Mouse (Mus musculus) heart, postnatal 10 days (tissue): Measurements from ENCODE around the gene Apobec2. TPM values are rescaled to one million over a fixed set of nuclear protein-coding genes. Genes with fewer than 3 reads are reported as not detected.

Experiments
- DNase-seq, 2 experiments: peaks; one replicate each; pipeline ENCODE4 v3.0.0; 2021
- intact Hi-C: fragments of 180-260 bp; cut with DNase I; formaldehyde crosslinking; loops from one replicate; pipeline ENCODE4 v1.15.1; 2025
- total RNA-seq, 2 experiments: library from RNA; stranded (reverse); gene quantifications; 2 replicates each; pipeline ENCODE4 v1.2.3; 2021

The Apobec2 gene
- total RNA-seq = 100 to 1,000 TPM; 227 to 228 TPM

DNA sequence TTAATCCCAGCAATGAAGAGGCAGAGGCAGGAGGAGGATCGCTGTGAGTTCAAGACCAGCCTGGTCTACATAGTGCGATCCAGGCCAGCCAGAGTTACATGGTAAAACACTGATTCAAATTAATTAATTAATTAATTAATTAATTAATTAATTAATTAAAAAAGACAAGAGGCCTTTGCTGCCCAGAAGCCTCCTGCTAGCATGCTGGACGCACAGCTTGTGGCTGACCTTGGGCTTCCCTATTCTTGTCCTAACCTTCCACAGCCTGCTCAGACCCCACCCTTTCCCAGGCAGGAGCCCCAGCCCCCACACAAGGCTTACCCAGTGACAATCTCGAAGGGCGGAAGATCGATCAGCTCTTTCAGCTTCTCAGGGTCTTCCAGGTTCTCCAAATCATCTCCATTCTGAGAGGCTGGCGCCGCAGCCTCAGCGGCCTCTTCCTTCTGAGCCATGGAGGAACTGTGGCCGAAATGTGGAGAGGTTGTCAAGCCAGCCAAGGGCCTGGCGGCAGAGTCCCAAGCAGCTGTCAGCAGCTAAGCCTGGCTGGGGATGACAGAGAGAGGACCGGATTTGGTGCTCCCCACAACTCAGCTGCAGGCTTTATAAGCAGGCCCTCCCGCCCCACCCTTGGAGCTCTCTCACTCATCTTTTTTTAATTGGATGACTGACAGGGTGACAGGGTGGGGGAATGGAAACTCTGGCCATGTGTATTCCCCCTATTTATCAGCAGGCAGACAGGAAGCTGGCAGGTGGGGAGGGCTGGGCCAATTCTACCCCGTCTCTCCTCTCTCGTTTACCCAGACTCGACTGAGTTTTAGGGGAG lies at the start of gene Apobec2:
Gene Apobec2 (minus strand): TSS at position 773 of the 823 bp plus-strand sequence.
- peak; percentile 88 for DNase-seq
- intact Hi-C loops = no loop called here

DNA sequence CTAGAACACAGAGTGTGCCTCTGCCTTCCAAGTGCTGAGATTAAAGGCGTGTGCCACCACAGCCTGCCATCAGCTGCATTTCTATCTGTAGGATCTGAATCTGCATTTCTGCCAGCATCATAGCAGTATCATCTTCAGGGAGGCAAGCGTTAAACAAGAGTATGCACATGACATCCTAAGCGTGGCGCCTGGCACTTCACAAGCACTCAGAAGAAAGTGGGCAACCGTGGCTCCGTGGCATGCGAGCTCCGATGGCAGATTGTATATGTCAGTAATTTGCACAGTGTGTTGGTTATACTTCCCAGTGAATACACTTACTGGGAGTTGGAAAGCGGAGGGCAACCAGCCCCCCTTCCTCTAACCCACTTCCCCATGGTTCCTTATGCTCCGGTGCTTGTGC lies 47.2 kb upstream of the Apobec2 start:
- intact Hi-C loops = loop anchor here (10.0 kb wide), 1 partner anchor 915 kb away; no protein-coding TSS in a partner anchor
- DNase-seq = no peak

GRCm38 (mm10) chr17:48475444-48475843 lies 42.7 kb upstream of the Apobec2 start:
- no peak for DNase-seq
- intact Hi-C loops = loop anchor here (10.0 kb wide), 1 partner anchor 919 kb away; no protein-coding TSS in a partner anchor

- DNase-seq = peak; percentile 33 to 54
- intact Hi-C loops = loop anchor here (10.0 kb wide), 1 partner anchor 921 kb away; no protein-coding TSS in a partner anchor
Measured at GRCm38 (mm10) chr17:48474282-48474681, 41.6 kb upstream of the Apobec2 start.

DNA sequence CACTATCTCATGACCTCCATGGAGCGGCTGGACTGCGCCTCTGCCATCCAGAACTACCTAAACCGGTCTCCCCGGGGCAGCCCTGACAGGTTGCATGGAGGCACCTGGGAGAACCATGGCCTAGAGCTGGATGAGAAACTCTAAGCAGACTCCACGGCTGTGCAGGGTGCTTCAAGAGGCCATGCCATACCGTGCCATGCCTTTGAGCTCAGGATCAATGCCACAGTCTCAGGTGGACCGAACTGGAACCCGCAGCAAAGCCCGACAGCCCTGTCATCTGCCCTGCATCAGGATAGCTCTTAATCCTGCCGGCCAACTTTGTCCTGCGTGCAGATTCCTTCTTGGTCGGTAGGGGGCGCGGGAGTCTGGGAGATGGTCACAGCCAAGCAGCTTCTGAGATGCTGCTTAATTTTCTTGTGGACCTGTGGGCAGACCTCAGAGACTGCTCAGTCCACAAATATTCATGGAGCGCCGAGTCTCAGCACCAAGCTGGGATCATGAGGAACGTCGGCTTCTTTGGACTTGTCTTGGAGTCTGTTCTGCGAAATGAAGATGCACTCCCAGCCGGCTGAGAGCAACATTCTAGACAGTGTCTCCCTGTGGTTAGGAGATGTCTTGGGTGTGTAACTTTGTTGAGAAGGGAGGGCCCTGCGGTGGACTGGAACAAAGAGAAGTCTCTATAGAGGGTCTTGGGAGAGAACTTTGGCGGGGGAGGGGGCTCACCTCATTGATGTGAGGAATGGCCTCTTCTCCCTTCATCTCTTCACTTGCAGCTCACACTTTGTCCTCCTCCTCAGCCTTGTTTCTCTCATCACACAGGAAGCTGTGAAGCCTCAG lies 34.9 kb upstream of the Apobec2 start:
- DNase-seq = peak; percentile 88 to 94
- intact Hi-C loops = loop anchor here (1.0 to 2.0 kb wide), 2 partner anchors 51 to 135 kb away; no protein-coding TSS in a partner anchor

- DNase-seq = peak in 1 of 2 experiments; percentile 7
- intact Hi-C loops = loop anchor here (1.0 to 2.0 kb wide), 2 partner anchors 50 to 135 kb away; no protein-coding TSS in a partner anchor
Measured at GRCm38 (mm10) chr17:48466769-48467394, 34.2 kb upstream of the Apobec2 start.

GRCm38 (mm10) chr17:48463391-48463790 lies 30.7 kb upstream of the Apobec2 start:
- no peak for DNase-seq
- intact Hi-C loops = no loop called here

DNA sequence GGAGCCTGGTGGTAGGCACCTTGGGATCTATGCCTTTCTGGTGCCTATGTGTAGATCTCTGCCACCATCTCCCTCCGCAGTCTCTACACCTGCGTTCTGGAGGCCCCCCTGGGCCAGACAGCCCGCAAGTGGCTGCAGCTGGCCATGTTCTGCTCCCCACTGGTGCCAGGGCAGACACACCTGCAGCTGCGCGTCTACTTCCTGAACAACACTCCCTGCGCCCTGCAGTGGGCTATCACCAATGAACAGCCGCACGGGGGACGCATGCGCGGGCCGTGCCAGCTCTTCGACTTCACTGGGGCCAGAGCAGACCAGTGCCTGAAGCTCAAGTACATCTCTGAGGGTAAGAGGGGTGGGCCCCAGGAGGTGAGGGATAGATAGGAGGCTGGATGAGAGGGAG lies 29.4 kb upstream of the Apobec2 start:
- intact Hi-C loops = no loop called here
- no peak for DNase-seq

DNA sequence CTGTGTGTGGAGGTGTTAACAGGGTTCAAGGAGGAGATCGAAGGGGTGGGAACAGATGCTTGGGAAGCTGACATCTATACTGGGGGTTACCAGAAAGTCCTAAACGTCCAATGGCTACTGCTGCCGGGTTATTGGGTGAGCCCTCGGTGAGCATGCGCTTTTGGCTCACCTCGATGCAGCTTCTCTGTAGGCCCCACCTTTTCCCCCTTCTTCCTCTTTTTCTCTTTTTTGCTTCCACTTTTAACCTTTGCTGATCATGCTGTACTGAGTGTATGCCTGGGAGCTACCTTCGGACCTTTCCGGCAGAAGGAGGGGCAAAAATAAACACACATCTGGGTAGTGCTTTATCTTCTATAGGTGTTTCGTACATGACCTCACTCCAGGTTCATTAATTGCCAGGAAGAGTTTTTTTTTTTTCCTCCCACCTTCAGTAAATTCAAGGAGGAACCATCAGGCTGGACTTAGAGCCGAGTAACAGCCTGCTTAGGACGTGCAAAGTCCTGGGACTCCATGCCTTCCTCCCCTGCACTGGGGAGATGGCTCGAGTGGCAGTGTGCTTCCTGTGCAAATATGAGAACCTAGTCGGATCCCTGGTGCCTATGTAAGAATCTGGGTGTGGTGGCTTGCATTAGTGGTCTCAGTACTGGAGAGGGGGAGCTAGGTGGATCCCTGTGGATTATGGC lies 25.4 kb upstream of the Apobec2 start:
- no peak for DNase-seq
- intact Hi-C loops = no loop called here

DNA sequence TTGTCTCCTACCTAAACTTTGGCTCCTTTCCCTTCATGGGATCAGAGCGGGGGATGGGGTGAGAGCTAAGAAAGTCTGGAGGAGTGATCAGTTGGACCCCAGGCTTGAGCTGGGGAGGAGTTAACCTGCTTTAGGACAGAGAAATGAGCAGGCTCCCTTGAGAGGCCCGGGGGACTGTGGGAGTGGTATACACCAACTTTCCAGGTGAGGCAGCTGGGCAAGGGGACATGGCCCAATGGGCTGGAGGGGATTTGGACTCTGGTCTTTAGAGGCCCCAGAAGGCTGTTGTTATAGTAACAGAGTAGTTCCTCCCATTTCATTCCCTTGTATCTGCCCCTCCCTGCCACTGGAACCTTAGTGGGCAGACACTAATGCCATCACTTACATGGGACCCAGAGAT lies 23.2 kb upstream of the Apobec2 start:
- no peak for DNase-seq
- intact Hi-C loops = no loop called here

DNA sequence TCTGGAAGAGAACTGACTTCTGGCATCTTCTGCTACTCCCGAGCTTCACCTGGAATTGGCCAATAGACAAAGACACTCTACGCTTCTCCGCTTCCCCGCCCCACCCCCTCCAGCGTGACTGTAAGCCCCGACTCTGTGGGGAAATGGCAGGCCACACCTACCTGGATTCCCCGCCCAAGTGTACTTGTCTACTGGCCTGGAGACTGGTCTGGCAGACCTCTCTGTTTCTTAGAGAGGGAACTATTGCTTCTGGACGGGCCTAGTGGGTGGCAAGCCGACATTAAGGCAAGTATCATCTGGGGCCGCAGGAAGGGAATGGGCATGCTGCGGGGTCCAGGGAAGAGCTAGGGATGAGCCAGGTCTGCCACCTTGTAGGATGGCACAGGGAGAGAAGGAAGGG lies 22.0 kb upstream of the Apobec2 start, which contains the start of gene Unc5cl:
Gene Unc5cl (plus strand): TSS at position 214 of the 400 bp plus-strand sequence.
- DNase-seq = no peak
- intact Hi-C loops = no loop called here

- DNase-seq = no peak
- intact Hi-C loops = no loop called here
Measured at GRCm38 (mm10) chr17:48454190-48454589, 21.5 kb upstream of the Apobec2 start.

DNA sequence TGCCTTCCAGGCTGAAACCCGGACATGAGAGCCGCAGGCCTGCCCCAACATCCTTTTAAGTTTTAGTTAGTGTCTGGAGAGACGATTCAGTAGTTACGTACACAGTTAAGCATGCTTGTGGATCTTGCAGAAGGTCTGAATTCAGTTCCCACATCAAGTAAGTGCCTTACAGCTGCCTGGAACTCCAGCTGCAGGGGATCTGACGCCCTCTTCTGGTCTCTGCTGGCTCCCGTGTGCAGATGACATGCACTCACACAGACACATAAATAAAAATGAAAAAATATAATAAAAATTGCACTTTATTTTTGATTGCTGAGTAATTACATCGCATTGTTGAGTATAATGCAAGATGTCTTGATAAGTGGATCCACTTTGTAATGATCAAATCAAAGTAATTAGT lies 20.8 kb upstream of the Apobec2 start:
- intact Hi-C loops = no loop called here

GRCm38 (mm10) chr17:48451753-48452444 lies 19.2 kb upstream of the Apobec2 start:
- no peak for DNase-seq
- intact Hi-C loops = no loop called here

More for the DNA sequence above, 20.8 kb upstream of the Apobec2 start:
- DNase-seq = no peak

- intact Hi-C loops = no loop called here
- DNase-seq = no peak
Measured at GRCm38 (mm10) chr17:48451353-48451675, 18.6 kb upstream of the Apobec2 start, which contains the start of gene Tspo2. Gene Tspo2 (minus strand): TSS chr17:48451522.

DNA sequence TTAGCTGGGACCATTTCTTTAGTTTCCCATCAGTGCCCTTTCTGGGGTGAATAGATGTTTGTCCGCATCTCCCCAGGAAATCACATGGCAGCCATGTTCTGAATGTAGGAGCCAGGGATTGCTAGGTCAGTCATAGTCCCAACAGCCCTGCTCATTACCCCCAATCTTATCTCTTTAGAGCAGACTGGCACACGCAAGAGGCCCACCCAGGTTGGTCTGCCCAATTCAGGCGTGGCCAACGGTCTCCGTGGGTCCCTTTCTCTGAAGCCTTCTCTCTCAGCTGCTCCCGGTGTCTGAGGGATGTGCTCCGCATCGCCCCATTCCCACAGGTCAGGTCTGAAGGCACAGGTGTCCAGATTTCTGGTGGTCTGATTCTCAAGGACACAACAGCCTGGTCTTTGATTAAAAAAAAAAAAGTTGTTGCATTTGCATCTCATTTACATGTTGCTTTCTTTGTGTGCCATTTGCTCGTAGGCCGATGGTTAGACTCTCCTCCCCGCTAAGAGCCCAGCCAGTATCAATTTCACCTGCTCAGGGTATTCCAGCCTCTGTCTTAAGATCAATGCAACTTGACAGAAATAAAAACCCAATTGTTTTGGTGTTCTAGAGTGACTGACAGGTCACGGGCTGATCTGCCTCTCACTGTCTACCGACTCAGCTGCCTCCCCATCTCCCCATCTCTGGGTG lies 18.1 kb upstream of the Apobec2 start:
- no peak for DNase-seq
- intact Hi-C loops = no loop called here

GRCm38 (mm10) chr17:48447675-48448074 lies 14.9 kb upstream of the Apobec2 start:
- DNase-seq = no peak
- intact Hi-C loops = no loop called here

GRCm38 (mm10) chr17:48443542-48444145 lies 10.9 kb upstream of the Apobec2 start:
- intact Hi-C loops = no loop called here
- DNase-seq = no peak
